Mouse (Mus musculus) small intestine, adult 2 months (tissue): ENCODE measurements around the gene Cdr2l.
A peak's percentile ranks its signal among the peaks of the same experiment; 100 is the strongest.

Experiments used
- CTCF ChIP-seq: fragments of 200-500 bp; IDR thresholded peaks from 2 replicates; pipeline ENCODE4 v1.5.1; 2012; ENCODE audit warnings: low read depth, mild to moderate bottlenecking, control low read depth, inconsistent platforms, low read length, moderate library complexity, mixed read lengths; ENCODE audit not compliant: insufficient replicate concordance, insufficient read length; ENCODE audit errors: extremely low read depth
- POLR2A ChIP-seq: fragments of 200-500 bp; IDR thresholded peaks from 2 replicates; pipeline ENCODE4 v1.6.1; 2012; ENCODE audit warnings: low read depth, mild to moderate bottlenecking, control low read depth, inconsistent platforms, low read length, moderate library complexity

DNA sequence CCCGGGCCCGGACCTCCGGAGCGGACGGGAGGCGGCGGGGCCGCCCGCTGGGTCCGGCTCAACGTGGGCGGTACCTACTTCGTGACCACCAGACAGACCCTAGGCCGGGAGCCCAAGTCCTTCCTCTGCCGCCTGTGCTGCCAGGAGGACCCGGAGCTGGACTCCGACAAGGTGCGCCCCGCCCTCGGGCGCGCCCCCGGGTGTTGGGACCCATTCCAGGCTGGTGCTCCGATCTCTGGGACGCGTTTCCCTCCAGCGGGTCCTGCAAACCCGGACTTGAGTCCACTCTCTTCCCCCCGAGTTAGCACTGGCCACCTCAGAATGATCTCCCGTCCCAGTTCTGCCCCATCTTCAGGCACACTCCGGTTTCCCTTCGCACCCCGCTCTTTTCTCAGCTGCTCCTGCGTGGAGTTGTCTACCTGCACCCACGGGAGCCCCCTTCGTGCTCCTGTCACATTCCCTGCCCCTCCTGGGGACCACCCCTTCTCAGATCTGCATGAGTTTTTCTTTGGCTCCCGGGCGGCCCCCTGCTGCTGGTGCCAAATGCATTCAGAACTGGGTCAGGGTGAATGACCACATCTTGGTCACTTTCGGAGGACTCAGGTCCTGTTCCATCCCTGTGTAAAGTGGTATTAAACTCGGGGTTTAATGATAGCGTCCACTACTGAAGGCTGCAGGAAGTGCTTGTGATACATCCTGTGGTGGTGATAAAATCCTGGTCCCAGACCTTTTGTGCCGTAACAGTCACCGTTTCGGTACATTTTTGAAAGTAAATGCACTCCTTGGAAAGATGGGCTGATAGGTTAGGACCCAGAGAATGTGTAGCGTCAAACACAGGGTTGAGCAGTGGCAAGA is 38.8 kb downstream of the Cdr2l start:
- TF ChIP-seq POLR2A (no peak), CTCF (peak; percentile 23; the same call in 1 of the 2 replicates)
